Mouse (Mus musculus) midbrain, embryonic 16.5 days (tissue): Measurements from ENCODE around the gene Dock4. TPM values are rescaled to one million over a fixed set of nuclear protein-coding genes. Genes with fewer than 3 reads are reported as not detected.

Experiments
- ATAC-seq: fragments of 200-750 bp; cut with Nextera tagmentation; 2 replicates; pipeline ENCODE4 v1.8.0; 2017; ENCODE audit warnings: moderate TSS enrichment
- H3K27ac ChIP-seq: fragments of 300-500 bp; sonication (generic); 2 replicates; pipeline ENCODE4 v1.5.1; 2014; ENCODE audit warnings: mild to moderate bottlenecking, low read length, mixed read lengths
- H3K27me3 ChIP-seq: fragments of 300-500 bp; sonication (generic); 2 replicates; pipeline ENCODE4 v1.6.1; 2014; ENCODE audit warnings: low read depth, low read length, mixed read lengths; ENCODE audit not compliant: control insufficient read depth, insufficient read depth
- H3K36me3 ChIP-seq: fragments of 300-500 bp; sonication (generic); 2 replicates; pipeline ENCODE4 v1.6.1; 2014; ENCODE audit warnings: mild to moderate bottlenecking, low read length, moderate library complexity, mixed read lengths; ENCODE audit not compliant: control insufficient read depth, insufficient read depth
- H3K4me1 ChIP-seq: fragments of 300-500 bp; sonication (generic); 2 replicates; pipeline ENCODE4 v1.6.1; 2014; ENCODE audit warnings: mild to moderate bottlenecking, low read length, mixed read lengths; ENCODE audit not compliant: control insufficient read depth, insufficient read depth
- H3K4me2 ChIP-seq: fragments of 300-500 bp; sonication (generic); 2 replicates; pipeline ENCODE4 v1.6.1; 2014; ENCODE audit warnings: mild to moderate bottlenecking, low read length, mixed read lengths
- H3K4me3 ChIP-seq: fragments of 300-500 bp; sonication (generic); 2 replicates; pipeline ENCODE4 v1.5.1; 2014; ENCODE audit warnings: low read depth, mild to moderate bottlenecking, low read length, moderate library complexity, mixed read lengths
- H3K9ac ChIP-seq: fragments of 300-500 bp; sonication (generic); 2 replicates; pipeline ENCODE4 v1.6.1; 2014; ENCODE audit warnings: low read depth, low read length, mixed read lengths
- H3K9me3 ChIP-seq: fragments of 300-500 bp; sonication (generic); replicated peaks from 2 replicates; pipeline ENCODE4 v1.6.1; 2014; ENCODE audit warnings: mild to moderate bottlenecking, low read length, mixed read lengths; ENCODE audit not compliant: control insufficient read depth, poor library complexity, severe bottlenecking
- WGBS: fragments of 180-500 bp; shearing (Covaris S2); extraction: QIAGEN DNeasy Blood & Tissue Kit; methylation state at CpG from one replicate; pipeline ENCODE4 v1.1.7; 2014; 5-methylcytosine and 5-hydroxymethylcytosine counted together
- polyA plus RNA-seq: library from polyadenylated mRNA; unstranded; fragments of >200 nt; fragmentation: Nextera tagmentation; extraction: Ambion mirVana; gene quantifications from 2 replicates; pipeline ENCODE4 v1.2.1, GENCODE M21; 2015

Gene Dock4
- polyA plus RNA-seq, 1 experiment from 2014 or later: 34.8 TPM

GRCm38 (mm10) chr12:40511643-40512369, 66.1 kb downstream of the Dock4 start:
- ATAC-seq: peak; percentile 69
- Histone ChIP-seq H3K9me3 (no peaks in the 10 kb centered on the region), H3K27ac (peak overlapping the region; percentile 61), H3K4me3 (no peak overlapping the region), H3K4me1 (peaks cover 27% of the 10 kb centered on the region), H3K9ac (peak overlapping the region; percentile 14; the same call in 1 of the 2 replicates), H3K4me2 (no peak overlapping the region), H3K36me3 (no peaks in the 10 kb centered on the region), H3K27me3 (no peaks in the 10 kb centered on the region)
- 26% methylated on average over 8 of the region's 8 CpGs for WGBS

GRCm38 (mm10) chr12:40512370-40512693, 66.6 kb downstream of the Dock4 start:
- no peak overlapping the region for H3K4me3 ChIP-seq
- H3K27ac ChIP-seq: peak overlapping the region; percentile 61
- ATAC-seq: peak; percentile 49; the same call in 1 of the 2 replicates
- peak overlapping the region; percentile 14; the same call in 1 of the 2 replicates for H3K9ac ChIP-seq
- no peaks in the 10 kb centered on the region for H3K27me3 ChIP-seq
- H3K36me3 ChIP-seq: no peaks in the 10 kb centered on the region
- peaks cover 27% of the 10 kb centered on the region for H3K4me1 ChIP-seq
- H3K9me3 ChIP-seq: no peaks in the 10 kb centered on the region
- no peak overlapping the region for H3K4me2 ChIP-seq
- 45% methylated on average over 2 of the region's 2 CpGs for WGBS

GRCm38 (mm10) chr12:40512994-40513393, 67.2 kb downstream of the Dock4 start:
- H3K36me3 ChIP-seq: no peaks in the 10 kb centered on the region
- whole genome bisulfite sequencing: 21% methylated on average over 7 of the region's 7 CpGs
- no peak overlapping the region for H3K4me2 ChIP-seq
- peaks cover 24% of the 10 kb centered on the region for H3K4me1 ChIP-seq
- H3K4me3 ChIP-seq: no peak overlapping the region
- no peak for ATAC-seq
- H3K9me3 ChIP-seq: no peaks in the 10 kb centered on the region
- H3K9ac ChIP-seq: no peak overlapping the region
- H3K27ac ChIP-seq: no peak overlapping the region
- no peaks in the 10 kb centered on the region for H3K27me3 ChIP-seq

GRCm38 (mm10) chr12:40514021-40514420, 68.3 kb downstream of the Dock4 start:
- peaks cover 16% of the 10 kb centered on the region for H3K4me1 ChIP-seq
- H3K4me2 ChIP-seq: no peak overlapping the region
- 69% methylated on average over 6 of the region's 6 CpGs for WGBS
- no peak for ATAC-seq
- no peak overlapping the region for H3K4me3 ChIP-seq
- H3K9me3 ChIP-seq: no peaks in the 10 kb centered on the region
- H3K36me3 ChIP-seq: no peaks in the 10 kb centered on the region
- H3K9ac ChIP-seq: no peak overlapping the region
- H3K27me3 ChIP-seq: no peaks in the 10 kb centered on the region
- no peak overlapping the region for H3K27ac ChIP-seq

DNA sequence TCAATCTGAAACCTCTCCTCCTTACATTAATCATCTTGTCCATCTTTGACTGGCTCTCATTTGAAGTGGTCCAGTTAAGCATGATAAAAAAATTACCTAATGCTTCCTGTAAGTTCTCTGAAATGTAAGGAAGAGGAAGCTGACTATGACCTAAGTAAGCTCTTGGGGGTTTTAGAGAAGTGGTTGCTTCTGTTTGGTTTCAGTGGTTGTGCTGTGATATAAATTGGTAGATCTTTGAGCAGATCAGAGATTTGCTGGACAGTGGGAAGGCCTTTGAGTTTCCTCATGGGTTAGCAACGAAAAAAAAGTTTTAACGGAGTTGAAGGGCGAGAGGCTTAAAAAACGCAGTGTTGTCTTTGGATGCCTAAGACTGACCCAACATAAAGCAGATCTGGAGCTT, 76.7 kb downstream of the Dock4 start:
- Histone ChIP-seq H3K27me3 (no peaks in the 10 kb centered on the region), H3K4me1 (no peaks in the 10 kb centered on the region), H3K36me3 (no peaks in the 10 kb centered on the region), H3K9ac (no peak overlapping the region), H3K27ac (no peak overlapping the region), H3K9me3 (no peaks in the 10 kb centered on the region), H3K4me2 (no peak overlapping the region), H3K4me3 (no peak overlapping the region)
- WGBS: 87% methylated on average over 4 of the region's 4 CpGs
- ATAC-seq: no peak

- H3K27ac ChIP-seq: no peak overlapping the region
- no peak for ATAC-seq
- H3K27me3 ChIP-seq: no peaks in the 10 kb centered on the region
- H3K9ac ChIP-seq: no peak overlapping the region
- H3K36me3 ChIP-seq: no peaks in the 10 kb centered on the region
- H3K4me2 ChIP-seq: no peak overlapping the region
- H3K9me3 ChIP-seq: no peaks in the 10 kb centered on the region
- WGBS: 93% methylated on average over 4 of the region's 4 CpGs
- no peaks in the 10 kb centered on the region for H3K4me1 ChIP-seq
- H3K4me3 ChIP-seq: no peak overlapping the region
These were observed 77.3 kb downstream of the Dock4 start for GRCm38 (mm10) chr12:40523020-40523419.

GRCm38 (mm10) chr12:40525045-40525444, 79.3 kb downstream of the Dock4 start:
- no peaks in the 10 kb centered on the region for H3K27me3 ChIP-seq
- H3K4me2 ChIP-seq: no peak overlapping the region
- H3K4me3 ChIP-seq: no peak overlapping the region
- no peaks in the 10 kb centered on the region for H3K9me3 ChIP-seq
- no peak overlapping the region for H3K27ac ChIP-seq
- ATAC-seq: no peak
- WGBS: 87% methylated on average over 3 of the region's 3 CpGs
- no peak overlapping the region for H3K9ac ChIP-seq
- H3K36me3 ChIP-seq: no peaks in the 10 kb centered on the region
- no peaks in the 10 kb centered on the region for H3K4me1 ChIP-seq

GRCm38 (mm10) chr12:40535655-40536618, 90.2 kb downstream of the Dock4 start:
- Histone ChIP-seq H3K9ac (no peak overlapping the region), H3K4me2 (no peak overlapping the region), H3K27me3 (no peaks in the 10 kb centered on the region), H3K4me3 (no peak overlapping the region), H3K27ac (no peak overlapping the region), H3K9me3 (no peaks in the 10 kb centered on the region; the same call in 1 of the 2 replicates), H3K4me1 (no peaks in the 10 kb centered on the region; the same call in 1 of the 2 replicates), H3K36me3 (no peaks in the 10 kb centered on the region)
- no peak for ATAC-seq
- 88% methylated on average over 9 of the region's 9 CpGs for WGBS

DNA sequence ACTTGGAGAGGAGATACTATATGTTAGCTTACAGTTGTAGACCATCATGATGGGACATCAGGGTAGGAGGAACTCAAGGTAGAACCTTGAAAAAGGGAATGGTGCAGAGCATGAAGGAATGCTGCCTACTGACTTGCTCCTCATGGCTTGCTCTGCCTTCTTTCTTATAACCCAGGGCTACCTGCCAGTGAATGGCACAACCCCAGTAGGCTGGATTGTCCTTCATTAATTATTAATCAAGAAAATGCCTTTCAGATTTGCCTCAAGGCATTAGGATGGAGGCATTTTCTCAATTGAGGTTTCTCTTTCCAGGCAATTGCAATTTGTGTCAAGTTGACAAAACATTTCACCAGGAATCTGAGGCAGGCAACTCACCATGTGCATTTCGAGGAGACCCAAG, 92.1 kb downstream of the Dock4 start:
- H3K4me3 ChIP-seq: no peak overlapping the region
- no peak overlapping the region for H3K4me2 ChIP-seq
- WGBS: 89% methylated on average over 1 of the region's 1 CpGs
- no peaks in the 10 kb centered on the region; the same call in 1 of the 2 replicates for H3K4me1 ChIP-seq
- H3K27me3 ChIP-seq: no peaks in the 10 kb centered on the region
- ATAC-seq: no peak
- H3K9ac ChIP-seq: no peak overlapping the region
- no peaks in the 10 kb centered on the region for H3K36me3 ChIP-seq
- H3K27ac ChIP-seq: no peak overlapping the region
- no peaks in the 10 kb centered on the region; the same call in 1 of the 2 replicates for H3K9me3 ChIP-seq
